Mouse (Mus musculus): Measurements from ENCODE around the gene Olfr1306.

Olfr1306 gene

DNA sequence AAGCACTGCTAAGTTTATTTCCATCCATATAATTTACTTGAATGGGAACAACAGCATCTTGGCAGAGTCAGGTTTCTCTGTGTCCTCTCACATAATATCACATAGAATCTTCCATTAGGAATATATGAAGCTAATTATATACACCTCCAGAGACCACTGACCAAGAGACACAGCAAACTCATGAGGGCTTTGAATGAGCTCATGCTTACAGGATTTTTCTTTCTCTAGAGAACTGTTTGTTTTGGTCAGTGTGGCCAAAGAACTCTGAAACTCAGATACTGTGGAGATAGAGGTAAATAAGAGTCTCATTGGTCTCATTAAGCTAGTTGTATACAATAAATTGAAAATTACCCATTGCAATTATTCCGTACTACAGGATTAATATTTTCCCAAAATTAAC lies at the start of gene Olfr1306:
Olfr1306 (minus strand) TSS at position 101 of the 400 bp plus-strand sequence.
- in situ Hi-C loops (cut with MboI), result no loop called here

DNA sequence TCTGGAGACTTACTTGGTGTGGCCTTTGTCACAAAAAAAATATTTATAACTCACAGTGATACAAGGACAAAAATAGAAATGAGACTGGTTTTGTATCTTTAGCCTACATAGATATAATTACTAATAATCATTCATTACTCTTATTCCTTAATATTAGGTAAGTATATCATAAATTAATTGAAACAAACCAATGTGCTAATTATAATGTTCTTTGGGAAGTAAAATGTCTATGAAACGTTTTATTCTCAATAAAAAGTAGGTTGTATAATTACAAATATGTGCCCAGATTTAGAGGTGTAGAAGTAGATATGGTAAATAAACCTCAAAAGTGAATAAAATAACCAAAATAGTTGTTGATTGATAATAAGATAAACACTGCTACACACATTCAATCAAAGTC lies 48.8 kb upstream of the Olfr1306 start, which contains the start of gene Olfr1308:
Olfr1308 (minus strand) TSS at position 101 of the 400 bp plus-strand sequence.
- in situ Hi-C loops (cut with MboI), result no loop called here

DNA sequence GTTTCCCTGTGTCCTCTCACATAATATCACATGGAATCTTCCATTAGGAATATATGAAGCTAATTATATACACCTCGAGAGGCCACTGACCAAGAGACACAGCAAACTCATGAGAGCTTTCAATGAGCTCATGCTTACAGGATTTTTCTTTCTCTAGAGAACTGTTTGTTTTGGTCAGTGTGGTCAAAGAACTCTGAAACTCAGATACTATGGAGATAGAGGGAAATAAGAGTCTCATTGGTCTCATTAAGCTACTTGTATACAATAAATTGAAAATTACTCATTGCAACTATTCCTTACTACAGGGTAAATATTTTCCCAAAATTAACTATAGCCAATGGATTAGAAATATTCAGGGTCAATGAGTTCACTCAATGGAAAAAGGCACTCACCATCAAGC lies 33.3 kb upstream of the Olfr1306 start, which contains the start of gene Olfr1307:
Olfr1307 (minus strand) TSS at position 101 of the 400 bp plus-strand sequence.
- in situ Hi-C loops (cut with MboI), result no loop called here

- in situ Hi-C loops (cut with MboI), result no loop called here
Measured at GRCm38 (mm10) chr2:111877049-111877448, 39.0 kb downstream of the Olfr1306 start, which contains the start of gene Olfr1305. Gene Olfr1305, minus strand, starts transcription at chr2:111877149.
